15 mouse cellular contexts compared by ENCODE assay signal in the genomic region with DNA sequence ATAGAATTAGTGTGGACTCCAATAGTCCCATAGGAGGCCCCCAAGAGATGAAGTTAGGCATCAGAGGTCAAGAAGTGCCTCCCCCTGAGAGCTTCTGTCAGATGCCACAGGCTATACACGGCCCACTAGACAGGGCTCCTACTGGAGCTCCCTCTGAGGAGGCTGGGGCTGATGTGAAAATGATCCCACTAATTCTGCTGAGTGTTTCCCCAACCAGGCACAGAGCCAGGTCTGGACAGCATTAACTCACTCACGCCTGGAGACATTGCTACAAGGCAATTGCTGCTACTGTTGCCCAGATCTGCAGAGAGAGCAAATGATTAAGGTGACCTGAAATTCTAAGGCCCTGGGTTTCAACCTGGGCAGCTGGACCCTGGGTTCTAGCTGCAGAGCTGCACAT. TPM values are rescaled to one million over a fixed set of nuclear protein-coding genes. Genes with fewer than 3 reads are reported as not detected.
A peak's percentile ranks its signal among the peaks of the same experiment; 100 is the strongest.
DNase-seq lines count a peak whose midpoint lies in the region; ATAC-seq and TF ChIP-seq lines count a peak whose summit lies in the region.
"Had no signal": no experiment of that assay in that cellular context is flagged by ENCODE, and none has a peak within 500 bp of the region (broad histone marks: within the 10 kb centered on the region; RNA-seq: fewer than 3 reads in every experiment).

No protein-coding gene starts in this region.

- WGBS in heart, embryonic 16.5 days = 19% methylated on average over 2 of the region's 2 CpGs
- 17% methylated on average over 2 of the region's 2 CpGs for WGBS in lung, embryonic 15.5 days
- WGBS in limb, embryonic 12.5 days = 7% methylated on average over 2 of the region's 2 CpGs

- peaks cover 51% of the 10 kb centered on the region for H3K4me1 ChIP-seq in heart, embryonic 16.5 days (ENCODE audit: control insufficient read depth, insufficient read depth, low read length)
- H3K4me1 ChIP-seq in lung, embryonic 15.5 days = peaks cover 63% of the 10 kb centered on the region
- H3K4me1 ChIP-seq in limb, embryonic 12.5 days (replicated peaks) = peaks cover 70% of the 10 kb centered on the region
- H3K4me1 ChIP-seq: liver, embryonic 15.5 days; midbrain, embryonic 13.5 days had no signal

- TF ChIP-seq CTCF in brain, embryonic 14.5 days (IDR thresholded peaks at IDR 0.05; ENCODE audit: borderline replicate concordance, extremely low read depth, insufficient read depth, insufficient read length) = no peak

- peaks cover 5% of the 10 kb centered on the region; the same call in 1 of the 2 replicates for H3K27me3 ChIP-seq in heart, embryonic 16.5 days (ENCODE audit: control insufficient read depth, insufficient read depth, low read length)
- no peaks in the 10 kb centered on the region; the same call in 1 of the 2 replicates for H3K27me3 ChIP-seq in lung, embryonic 15.5 days
- H3K27me3 ChIP-seq in limb, embryonic 12.5 days = no peaks in the 10 kb centered on the region
- H3K27me3 ChIP-seq: hindbrain, embryonic 15.5 days; liver, embryonic 15.5 days; midbrain, embryonic 13.5 days; neural tube, embryonic 13.5 days had no signal

- H3K9ac ChIP-seq in heart, embryonic 16.5 days (ENCODE audit: low read length) = no peak overlapping the region
- no peak overlapping the region for H3K9ac ChIP-seq in lung, embryonic 15.5 days
- no peak overlapping the region for H3K9ac ChIP-seq in limb, embryonic 12.5 days (replicated peaks)
- H3K9ac ChIP-seq: hindbrain, embryonic 15.5 days; liver, embryonic 15.5 days; midbrain, embryonic 13.5 days; neural tube, embryonic 13.5 days had no signal

- TF ChIP-seq POLR2A in brain, embryonic 14.5 days (IDR thresholded peaks at IDR 0.05; ENCODE audit: borderline replicate concordance, extremely low read depth, insufficient read depth, insufficient read length, poor library complexity, severe bottlenecking) = no peak

- H3K4me2 ChIP-seq in heart, embryonic 16.5 days (ENCODE audit: low read depth, low read length) = no peak overlapping the region
- no peak overlapping the region for H3K4me2 ChIP-seq in lung, embryonic 15.5 days
- H3K4me2 ChIP-seq in limb, embryonic 12.5 days = no peak overlapping the region
- H3K4me2 ChIP-seq: hindbrain, embryonic 15.5 days; liver, embryonic 15.5 days; midbrain, embryonic 13.5 days; neural tube, embryonic 13.5 days had no signal

- H3K36me3 ChIP-seq in heart, embryonic 16.5 days (ENCODE audit: control insufficient read depth, insufficient read depth) = no peaks in the 10 kb centered on the region
- H3K36me3 ChIP-seq in lung, embryonic 15.5 days = no peaks in the 10 kb centered on the region
- peaks cover 7% of the 10 kb centered on the region; the same call in 1 of the 2 replicates for H3K36me3 ChIP-seq in limb, embryonic 12.5 days
- H3K36me3 ChIP-seq: hindbrain, embryonic 15.5 days; liver, embryonic 15.5 days; midbrain, embryonic 13.5 days; neural tube, embryonic 13.5 days had no signal

- no peaks in the 10 kb centered on the region for H3K9me3 ChIP-seq in heart, embryonic 16.5 days (replicated peaks; ENCODE audit: control insufficient read depth, low read length)
- no peaks in the 10 kb centered on the region for H3K9me3 ChIP-seq in lung, embryonic 15.5 days
- no peaks in the 10 kb centered on the region for H3K9me3 ChIP-seq in limb, embryonic 12.5 days
- H3K9me3 ChIP-seq: hindbrain, embryonic 15.5 days; liver, embryonic 15.5 days; midbrain, embryonic 13.5 days; neural tube, embryonic 13.5 days had no signal

- DNase-seq in heart, adult 8-10 months (ENCODE audit: low spot score) = no peak
- DNase-seq in lung, postnatal 14 days = no peak
- DNase-seq in brain, embryonic 14.5 days (ENCODE audit: low read depth) = peak; percentile 57
- no peak for DNase-seq in cerebellum, adult 11-12 months
- DNase-seq: adrenal gland, postnatal 36 days; cerebellum, adult 11 months had no signal

- ATAC-seq in heart, embryonic 16.5 days (replicated peaks; ENCODE audit: extremely low read depth, insufficient read depth, low FRiP score) = 0 out of 2 replicates have a peak, but pooled peaks have one; percentile 7
- ATAC-seq in lung, embryonic 15.5 days (ENCODE audit: borderline replicate concordance, extremely low read depth, low FRiP score, low TSS enrichment) = no peak
- ATAC-seq in limb, embryonic 12.5 days (ENCODE audit: insufficient number of reproducible peaks, insufficient read depth, low FRiP score, low TSS enrichment, low read depth) = no peak
- ATAC-seq: midbrain, embryonic 13.5 days had no signal

- no peak overlapping the region for H3K4me3 ChIP-seq in heart, embryonic 16.5 days (ENCODE audit: low read length)
- no peak overlapping the region for H3K4me3 ChIP-seq in lung, embryonic 15.5 days
- no peak overlapping the region for H3K4me3 ChIP-seq in limb, embryonic 12.5 days (replicated peaks)
- H3K4me3 ChIP-seq: hindbrain, embryonic 15.5 days; liver, embryonic 15.5 days; midbrain, embryonic 13.5 days; neural tube, embryonic 13.5 days had no signal

- H3K27ac ChIP-seq in heart, embryonic 16.5 days (ENCODE audit: low read length) = peak overlapping the region; percentile 36; the same call in 1 of the 2 replicates
- H3K27ac ChIP-seq in lung, embryonic 15.5 days = peak overlapping the region; percentile 42; the same call in 1 of the 2 replicates
- peak overlapping the region; percentile 60; the same call in 1 of the 2 replicates for H3K27ac ChIP-seq in limb, embryonic 12.5 days
- H3K27ac ChIP-seq: hindbrain, embryonic 15.5 days; liver, embryonic 15.5 days; midbrain, embryonic 13.5 days; neural tube, embryonic 13.5 days had no signal

RNA-seq across cellular contexts. Expression of a gene that starts 6.6 kb away (rescaled TPM):
- 12.4 and 14.8 TPM in 2 replicates for polyA plus RNA-seq in heart, embryonic 16.5 days (2015; fragmentation: Nextera tagmentation; extraction: Ambion mirVana)
- 1 to 10 TPM; 4.4 to 6.6 (median 5.1) TPM for total RNA-seq in heart, adult 8-10 months (2022)
- 20.5 and 27.4 TPM in 2 replicates for polyA plus RNA-seq in lung, embryonic 15.5 days (2015; fragmentation: Nextera tagmentation; extraction: Ambion mirVana)
- 12.1 and 14.3 TPM in 2 replicates for polyA plus RNA-seq in brain, embryonic 14.5 days (2012; rRNA removed)
- polyA plus RNA-seq in limb, embryonic 12.5 days (2016; fragmentation: Nextera tagmentation; extraction: Ambion mirVana) = 11.8 and 12.3 TPM in 2 replicates
- total RNA-seq: granulocyte monocyte progenitor cell, adult 5-6 weeks had no signal

RNA-seq across cellular contexts. Expression of a gene that starts 13.8 kb away (rescaled TPM):
- 0.84 and 1.1 TPM in 2 replicates for polyA plus RNA-seq in heart, embryonic 16.5 days (2015; fragmentation: Nextera tagmentation; extraction: Ambion mirVana)
- not detected for total RNA-seq in heart, adult 8-10 months (2022)
- polyA plus RNA-seq in lung, embryonic 15.5 days (2015; fragmentation: Nextera tagmentation; extraction: Ambion mirVana) = 0.49 and 0.76 TPM in 2 replicates
- polyA plus RNA-seq in brain, embryonic 14.5 days (2012; rRNA removed) = 0.26 and 0.73 TPM in 2 replicates
- 16.9 and 24.6 TPM in 2 replicates for polyA plus RNA-seq in limb, embryonic 12.5 days (2016; fragmentation: Nextera tagmentation; extraction: Ambion mirVana)
- total RNA-seq: adrenal gland, postnatal 36 days; granulocyte monocyte progenitor cell, adult 5-6 weeks had no signal
- polyA plus RNA-seq: midbrain, embryonic 13.5 days; testis, adult 2 months had no signal

RNA-seq across cellular contexts. Expression of a gene that starts 56.5 kb away (rescaled TPM):
- 0.70 and 0.91 TPM in 2 replicates for polyA plus RNA-seq in heart, embryonic 16.5 days (2015; fragmentation: Nextera tagmentation; extraction: Ambion mirVana)
- under 1 TPM; 0.27 to 0.63 (median 0.48) TPM for total RNA-seq in heart, adult 8-10 months (2022)
- polyA plus RNA-seq in lung, embryonic 15.5 days (2015; fragmentation: Nextera tagmentation; extraction: Ambion mirVana) = 0.69 and 0.70 TPM in 2 replicates
- polyA plus RNA-seq in brain, embryonic 14.5 days (2012; rRNA removed) = 5.6 and 7.2 TPM in 2 replicates
- 0.52 and 0.75 TPM in 2 replicates for polyA plus RNA-seq in limb, embryonic 12.5 days (2016; fragmentation: Nextera tagmentation; extraction: Ambion mirVana)
- total RNA-seq: granulocyte monocyte progenitor cell, adult 5-6 weeks had no signal
- polyA plus RNA-seq: liver, embryonic 15.5 days had no signal

RNA-seq across cellular contexts. Expression of a gene that starts 58.0 kb away (rescaled TPM):
- polyA plus RNA-seq in heart, embryonic 16.5 days (2015; fragmentation: Nextera tagmentation; extraction: Ambion mirVana) = 0.64 and 0.65 TPM in 2 replicates
- total RNA-seq in heart, adult 8-10 months (2022) = 1 to 10 TPM in 1 of 4 experiments, under 1 TPM in 3; 0.27 to 1.5 (median 0.56) TPM
- polyA plus RNA-seq in lung, embryonic 15.5 days (2015; fragmentation: Nextera tagmentation; extraction: Ambion mirVana) = 0.48 and 0.77 TPM in 2 replicates
- polyA plus RNA-seq in brain, embryonic 14.5 days (2012; rRNA removed) = 7.2 and 8.2 TPM in 2 replicates
- 1.5 and 1.8 TPM in 2 replicates for polyA plus RNA-seq in limb, embryonic 12.5 days (2016; fragmentation: Nextera tagmentation; extraction: Ambion mirVana)
